Mouse (Mus musculus): ENCODE data around the gene Selenoi. TPM values are rescaled to one million over a fixed set of nuclear protein-coding genes. Genes with fewer than 3 reads are reported as not detected.

Selenoi gene
- polyA plus RNA-seq, 1 experiment from 2014 or later: 26.7 TPM

DNA sequence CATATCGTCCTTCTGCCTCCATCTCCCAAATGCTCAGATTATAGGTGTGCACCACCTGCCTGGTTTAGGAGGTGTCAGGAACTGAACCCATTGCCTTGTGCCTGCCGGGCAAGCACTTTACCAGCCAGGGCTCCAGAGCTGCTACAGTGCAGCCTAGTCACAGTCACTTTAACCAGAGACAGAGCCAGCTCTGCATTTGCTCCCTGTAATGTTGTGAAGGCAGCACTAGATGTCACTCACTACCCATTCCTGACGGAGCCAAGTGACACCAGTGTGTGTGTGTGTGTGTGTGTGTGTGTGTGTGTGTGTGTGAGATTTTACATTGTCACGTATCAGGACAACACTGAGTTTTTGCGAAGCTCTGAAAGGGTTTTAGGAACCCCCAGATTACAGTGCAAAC lies 30.9 kb upstream of the Selenoi start:
- Histone ChIP-seq H3K27me3 (ENCODE audit: control insufficient read depth, insufficient read depth, low read length) (no peaks in the 10 kb centered on the region), H3K4me1 (replicated peaks; ENCODE audit: control insufficient read depth, insufficient read depth) (no peaks in the 10 kb centered on the region), H3K27ac (replicated peaks) (no peak overlapping the region), H3K4me3 (ENCODE audit: low read depth, low read length) (no peak overlapping the region), H3K4me2 (replicated peaks; ENCODE audit: low read depth) (no peak overlapping the region), H3K9me3 (ENCODE audit: control insufficient read depth, low read length) (no peaks in the 10 kb centered on the region), H3K9ac (ENCODE audit: low read length) (no peak overlapping the region), H3K36me3 (ENCODE audit: control insufficient read depth, insufficient read depth, low read length) (no peaks in the 10 kb centered on the region)
- WGBS: 42% methylated on average over 5 of the region's 5 CpGs
- TF ChIP-seq CTCF (IDR thresholded peaks at IDR 0.05; ENCODE audit: low read depth) (peak; percentile 90), EP300 (optimal IDR thresholded peaks at IDR 0.05) (no peak)
- DNase-seq (ENCODE audit: low spot score) (peak; percentile 51), ATAC-seq (ENCODE audit: low FRiP score, low TSS enrichment) (peak; percentile 37; the same call in 1 of the 2 replicates)

- Histone ChIP-seq H3K9ac (ENCODE audit: low read length) (no peak overlapping the region), H3K36me3 (ENCODE audit: control insufficient read depth, insufficient read depth, low read length) (no peaks in the 10 kb centered on the region), H3K27me3 (ENCODE audit: control insufficient read depth, insufficient read depth, low read length) (no peaks in the 10 kb centered on the region), H3K4me3 (ENCODE audit: low read depth, low read length) (no peak overlapping the region), H3K4me1 (replicated peaks; ENCODE audit: control insufficient read depth, insufficient read depth) (no peaks in the 10 kb centered on the region), H3K4me2 (replicated peaks; ENCODE audit: low read depth) (no peak overlapping the region), H3K9me3 (ENCODE audit: control insufficient read depth, low read length) (no peaks in the 10 kb centered on the region), H3K27ac (replicated peaks) (no peak overlapping the region)
- no peak for ATAC-seq (ENCODE audit: low FRiP score, low TSS enrichment)
- WGBS: 84% methylated on average over 7 of the region's 7 CpGs
- no peak for TF ChIP-seq EP300 (optimal IDR thresholded peaks at IDR 0.05)
- no peak for TF ChIP-seq CTCF (IDR thresholded peaks at IDR 0.05; ENCODE audit: low read depth)
- DNase-seq (ENCODE audit: low spot score): no peak
Measured at GRCm38 (mm10) chr5:30202221-30202620, 30.2 kb upstream of the Selenoi start.

DNA sequence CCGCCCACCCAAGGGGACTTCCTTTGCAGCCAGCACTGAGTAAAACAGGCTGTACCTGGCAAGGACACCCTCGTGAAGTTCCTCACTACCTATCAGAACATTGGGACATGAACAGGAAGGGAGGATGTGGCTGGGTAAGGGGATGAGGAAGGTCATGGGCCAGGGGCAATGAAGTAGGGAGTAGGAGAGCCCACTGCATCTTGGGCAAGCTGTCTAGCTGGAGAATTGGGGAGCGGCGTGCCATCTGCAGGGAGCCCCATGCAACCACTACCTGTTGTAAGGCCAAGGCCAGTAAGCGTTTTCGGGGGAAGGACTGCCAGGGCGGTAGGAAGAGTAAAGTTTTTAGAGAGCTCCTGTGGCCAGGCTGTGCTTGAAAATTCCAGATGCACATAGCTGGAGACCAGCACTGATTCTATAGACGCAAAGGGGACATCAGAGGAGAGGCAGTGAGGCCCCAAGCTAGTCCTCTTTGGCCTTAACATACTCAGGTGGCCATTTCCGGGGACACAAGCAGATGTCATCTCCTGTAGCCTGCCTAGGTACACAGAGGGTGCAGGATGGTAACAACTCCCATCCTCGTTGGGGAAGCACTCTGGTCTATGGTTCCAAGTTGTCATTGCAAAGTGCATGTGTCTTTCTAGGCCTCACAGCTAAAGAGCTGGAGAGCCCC lies 29.0 kb upstream of the Selenoi start:
- WGBS: 78% methylated on average over 10 of the region's 10 CpGs
- TF ChIP-seq EP300 (optimal IDR thresholded peaks at IDR 0.05): no peak
- Histone ChIP-seq H3K4me1 (replicated peaks; ENCODE audit: control insufficient read depth, insufficient read depth) (no peaks in the 10 kb centered on the region), H3K27ac (replicated peaks) (no peak overlapping the region), H3K4me2 (replicated peaks; ENCODE audit: low read depth) (no peak overlapping the region), H3K27me3 (ENCODE audit: control insufficient read depth, insufficient read depth, low read length) (no peaks in the 10 kb centered on the region), H3K36me3 (ENCODE audit: control insufficient read depth, insufficient read depth, low read length) (no peaks in the 10 kb centered on the region), H3K9ac (ENCODE audit: low read length) (no peak overlapping the region), H3K9me3 (ENCODE audit: control insufficient read depth, low read length) (no peaks in the 10 kb centered on the region), H3K4me3 (ENCODE audit: low read depth, low read length) (no peak overlapping the region)
- no peak for DNase-seq (ENCODE audit: low spot score)
- no peak for ATAC-seq (ENCODE audit: low FRiP score, low TSS enrichment)

DNA sequence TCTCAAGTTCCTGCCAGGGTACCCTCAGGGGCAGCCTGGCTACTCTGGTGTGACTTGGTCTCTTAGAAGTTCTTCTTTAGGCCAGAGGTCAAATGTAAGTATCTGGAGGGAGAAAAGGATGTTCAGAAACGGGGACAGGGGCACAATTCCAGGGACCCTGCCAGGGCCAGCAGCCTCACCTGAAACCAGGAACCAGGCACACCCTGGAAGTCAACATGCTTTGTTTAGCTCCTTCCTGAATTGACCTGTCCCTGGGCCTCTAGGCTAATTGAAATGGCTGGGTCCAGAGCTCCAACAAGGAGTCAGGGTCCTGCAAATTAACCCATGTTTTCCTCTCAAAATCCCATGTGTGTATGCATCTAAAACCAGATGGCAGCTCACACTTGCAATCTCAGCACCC lies 27.9 kb upstream of the Selenoi start:
- no peak for ATAC-seq (ENCODE audit: low FRiP score, low TSS enrichment)
- no peaks in the 10 kb centered on the region for H3K27me3 ChIP-seq (ENCODE audit: control insufficient read depth, insufficient read depth, low read length)
- TF ChIP-seq CTCF (IDR thresholded peaks at IDR 0.05; ENCODE audit: low read depth): no peak
- 39% methylated on average over 1 of the region's 1 CpGs for WGBS
- H3K27ac ChIP-seq (replicated peaks): no peak overlapping the region
- H3K4me3 ChIP-seq (ENCODE audit: low read depth, low read length): no peak overlapping the region
- no peaks in the 10 kb centered on the region for H3K36me3 ChIP-seq (ENCODE audit: control insufficient read depth, insufficient read depth, low read length)
- H3K9ac ChIP-seq (ENCODE audit: low read length): no peak overlapping the region
- DNase-seq (ENCODE audit: low spot score): no peak
- H3K4me2 ChIP-seq (replicated peaks; ENCODE audit: low read depth): no peak overlapping the region
- H3K4me1 ChIP-seq (replicated peaks; ENCODE audit: control insufficient read depth, insufficient read depth): no peaks in the 10 kb centered on the region
- no peaks in the 10 kb centered on the region for H3K9me3 ChIP-seq (ENCODE audit: control insufficient read depth, low read length)

DNA sequence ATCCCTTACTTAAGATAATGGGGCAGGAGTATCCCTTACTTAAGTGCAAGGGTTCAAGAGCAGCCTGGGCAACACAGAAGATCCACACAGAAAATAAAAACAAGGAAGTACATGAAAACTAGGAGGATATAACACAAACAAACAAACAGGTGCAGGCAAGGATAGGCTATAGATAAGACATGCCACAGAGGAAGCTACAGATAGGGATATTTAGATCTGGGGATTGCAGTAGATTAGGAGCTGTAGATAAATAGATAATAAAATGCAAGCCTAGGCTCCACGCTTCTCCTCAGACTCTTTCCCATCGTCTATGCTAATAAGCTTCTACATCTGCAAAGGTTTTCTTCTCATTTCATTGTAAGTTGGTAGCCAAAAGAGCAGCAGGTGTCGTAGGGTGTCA lies 27.3 kb upstream of the Selenoi start:
- Histone ChIP-seq H3K9ac (ENCODE audit: low read length) (no peak overlapping the region), H3K4me2 (replicated peaks; ENCODE audit: low read depth) (no peak overlapping the region), H3K9me3 (ENCODE audit: control insufficient read depth, low read length) (no peaks in the 10 kb centered on the region), H3K4me1 (replicated peaks; ENCODE audit: control insufficient read depth, insufficient read depth) (no peaks in the 10 kb centered on the region), H3K36me3 (ENCODE audit: control insufficient read depth, insufficient read depth, low read length) (no peaks in the 10 kb centered on the region), H3K27ac (replicated peaks) (no peak overlapping the region), H3K4me3 (ENCODE audit: low read depth, low read length) (no peak overlapping the region), H3K27me3 (ENCODE audit: control insufficient read depth, insufficient read depth, low read length) (no peaks in the 10 kb centered on the region)
- TF ChIP-seq EP300 (optimal IDR thresholded peaks at IDR 0.05) (no peak), CTCF (IDR thresholded peaks at IDR 0.05; ENCODE audit: low read depth) (no peak)
- WGBS: 68% methylated on average over 3 of the region's 3 CpGs
- ATAC-seq (ENCODE audit: low FRiP score, low TSS enrichment) (no peak), DNase-seq (ENCODE audit: low spot score) (no peak)

DNA sequence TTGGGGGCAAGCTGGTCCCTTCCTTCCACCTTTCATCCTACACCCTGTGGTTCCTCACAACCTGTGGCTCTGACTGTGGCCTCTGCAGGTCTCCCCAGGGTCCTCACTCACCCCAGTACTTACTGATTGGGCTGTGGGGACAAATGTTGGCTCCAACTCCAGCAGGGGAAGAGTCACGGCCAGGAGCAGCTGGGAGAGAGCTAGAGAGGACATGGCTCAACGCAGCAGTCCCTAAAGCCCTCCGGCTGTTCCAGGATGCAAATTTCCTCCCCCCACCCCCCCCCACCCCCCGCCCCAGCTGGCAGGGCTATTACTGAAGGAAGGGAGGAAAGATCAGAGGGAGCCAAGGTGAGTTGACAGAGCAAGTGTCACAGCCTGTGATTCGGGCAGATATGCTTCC lies 26.9 kb upstream of the Selenoi start, which contains the start of gene Adgrf3:
TSS of gene Adgrf3 (minus strand) at position 230 of the 400 bp plus-strand sequence.
- Histone ChIP-seq H3K4me2 (replicated peaks; ENCODE audit: low read depth) (no peak within 1 kb of the TSS), H3K9me3 (ENCODE audit: control insufficient read depth, low read length) (no peaks in the 10 kb centered on the region), H3K36me3 (ENCODE audit: control insufficient read depth, insufficient read depth, low read length) (no peaks in the 10 kb centered on the region), H3K4me1 (replicated peaks; ENCODE audit: control insufficient read depth, insufficient read depth) (no peaks in the 10 kb centered on the region), H3K4me3 (ENCODE audit: low read depth, low read length) (no peak within 1 kb of the TSS), H3K27ac (replicated peaks) (no peak within 1 kb of the TSS), H3K9ac (ENCODE audit: low read length) (no peak within 1 kb of the TSS), H3K27me3 (ENCODE audit: control insufficient read depth, insufficient read depth, low read length) (no peaks in the 10 kb centered on the region)
- WGBS: 42% methylated on average over 5 of the region's 5 CpGs
- no peak for TF ChIP-seq EP300 (optimal IDR thresholded peaks at IDR 0.05)
- TF ChIP-seq CTCF (IDR thresholded peaks at IDR 0.05; ENCODE audit: low read depth): no peak
- DNase-seq (ENCODE audit: low spot score) (no peak), ATAC-seq (ENCODE audit: low FRiP score, low TSS enrichment) (no peak)
